Mouse (Mus musculus) heart, adult 2 months (tissue): ENCODE data around the gene Gan. TPM values are rescaled to one million over a fixed set of nuclear protein-coding genes. Genes with fewer than 3 reads are reported as not detected.

Experiments
- DNase-seq, 2 experiments: peaks; one replicate each; pipeline ENCODE4 v3.0.0; 2021
- H3K27ac ChIP-seq: fragments of 200-600 bp; 2 replicates; pipeline ENCODE4 v1.8.1; 2022
- H3K27me3 ChIP-seq: fragments of 200-500 bp; 2 replicates; pipeline ENCODE4 v1.6.1; 2012; ENCODE audit warnings: mild to moderate bottlenecking, low read length, inconsistent platforms, mixed read lengths; ENCODE audit not compliant: control insufficient read depth, insufficient read depth
- H3K36me3 ChIP-seq: fragments of 200-500 bp; 2 replicates; pipeline ENCODE4 v1.6.1; 2012; ENCODE audit warnings: low read length, inconsistent platforms; ENCODE audit not compliant: control insufficient read depth, insufficient read depth
- H3K4me1 ChIP-seq: fragments of 200-500 bp; 2 replicates; pipeline ENCODE4 v1.6.1; 2011; ENCODE audit warnings: low read length; ENCODE audit not compliant: control insufficient read depth, insufficient read depth
- H3K4me3 ChIP-seq: fragments of 200-600 bp; 2 replicates; pipeline ENCODE4 v1.8.1; 2022
- H3K79me2 ChIP-seq: fragments of 200-500 bp; replicated peaks from 2 replicates; pipeline ENCODE4 v1.6.1; 2012; ENCODE audit warnings: mild to moderate bottlenecking, inconsistent platforms, low read length, moderate library complexity, mixed read lengths; ENCODE audit not compliant: control insufficient read depth, insufficient read depth
- H3K9ac ChIP-seq: fragments of 200-500 bp; 2 replicates; pipeline ENCODE4 v1.6.1; 2012; ENCODE audit warnings: low read depth, mild to moderate bottlenecking, control low read depth, inconsistent platforms, low read length, mixed read lengths
- CTCF ChIP-seq: fragments of 200-600 bp; IDR thresholded peaks from 2 replicates; pipeline ENCODE4 v1.8.1; 2022; ENCODE audit warnings: antibody characterized with exemption, mild to moderate bottlenecking, moderate library complexity
- EP300 ChIP-seq: fragments of 200-500 bp; IDR thresholded peaks from 2 replicates; pipeline ENCODE4 v1.6.1; 2011; ENCODE audit warnings: low read depth, low read length, control low read depth; ENCODE audit not compliant: insufficient read depth
- POLR2A ChIP-seq: fragments of 200-500 bp; IDR thresholded peaks from 2 replicates; pipeline ENCODE4 v1.6.1; 2011; ENCODE audit warnings: mild to moderate bottlenecking, low read depth, low read length, control low read depth; ENCODE audit not compliant: insufficient read depth
- WGBS: fragments of 180-500 bp; shearing (Covaris S2); methylation state at CpG from one replicate; pipeline ENCODE4 v1.1.7; 2018; 5-methylcytosine and 5-hydroxymethylcytosine counted together
- intact Hi-C: fragments of 180-260 bp; cut with DNase I; formaldehyde crosslinking; loops from one replicate; pipeline ENCODE4 v1.15.1; 2025
- polyA plus RNA-seq: library from polyadenylated mRNA; depleted of rRNA; stranded (reverse); fragments of >200 nt; gene quantifications from 2 replicates; pipeline ENCODE4 v1.2.3, GENCODE M21; 2012
- total RNA-seq, 2 experiments: library from RNA; stranded (reverse); gene quantifications; 2 replicates each; pipeline ENCODE4 v1.2.3; 2021

Gan gene
- total and polyA plus RNA-seq, 3 experiments = 1.7 to 5.2 (median 4.2) TPM

- no peak for TF ChIP-seq CTCF
- Histone ChIP-seq H3K27me3 (no peaks in the 10 kb centered on the region), H3K4me3 (no peak overlapping the region), H3K36me3 (no peaks in the 10 kb centered on the region), H3K9ac (no peak overlapping the region), H3K79me2 (0 out of 2 replicates have a peak, but pooled peaks cover 1% of the 10 kb centered on the region), H3K27ac (no peak overlapping the region), H3K4me1 (peaks cover 16% of the 10 kb centered on the region)
- 66% methylated on average over 11 of the region's 11 CpGs for WGBS
- DNase-seq = no peak
- intact Hi-C loops = loop anchor here (2.0 to 10.0 kb wide), 3 partner anchors 38 to 105 kb away; no protein-coding TSS in a partner anchor
These were observed 101.6 kb downstream of the Gan start for GRCm38 (mm10) chr8:117259431-117260001.

- H3K9ac ChIP-seq = no peak overlapping the region
- H3K4me3 ChIP-seq = no peak overlapping the region
- WGBS = 48% methylated on average over 14 of the region's 14 CpGs
- H3K27ac ChIP-seq = no peak overlapping the region; the same call in 1 of the 2 replicates
- peaks cover 16% of the 10 kb centered on the region for H3K4me1 ChIP-seq
- no peaks in the 10 kb centered on the region for H3K36me3 ChIP-seq
- H3K27me3 ChIP-seq = no peaks in the 10 kb centered on the region
- 0 out of 2 replicates have a peak, but pooled peaks cover 2% of the 10 kb centered on the region for H3K79me2 ChIP-seq
- TF ChIP-seq POLR2A = no peak
- intact Hi-C loops = no loop called here
- no peak for DNase-seq
These were observed 102.4 kb downstream of the Gan start for GRCm38 (mm10) chr8:117260234-117260929.

- 53% methylated on average over 14 of the region's 14 CpGs for WGBS
- no peak overlapping the region for H3K4me3 ChIP-seq
- intact Hi-C loops = no loop called here
- no peaks in the 10 kb centered on the region for H3K36me3 ChIP-seq
- no peak for TF ChIP-seq POLR2A
- TF ChIP-seq CTCF = no peak
- no peak for TF ChIP-seq EP300
- H3K27ac ChIP-seq = no peak overlapping the region; the same call in none of the 2 replicates
- no peak overlapping the region for H3K9ac ChIP-seq
- H3K27me3 ChIP-seq = no peaks in the 10 kb centered on the region
- no peak for DNase-seq
- H3K4me1 ChIP-seq = peaks cover 16% of the 10 kb centered on the region
- H3K79me2 ChIP-seq = 0 out of 2 replicates have a peak, but pooled peaks cover 2% of the 10 kb centered on the region
These were observed 103.1 kb downstream of the Gan start for GRCm38 (mm10) chr8:117260930-117261475.

- H3K27me3 ChIP-seq = no peaks in the 10 kb centered on the region
- no peak for DNase-seq
- H3K27ac ChIP-seq = no peak overlapping the region
- H3K9ac ChIP-seq = no peak overlapping the region
- peaks cover 16% of the 10 kb centered on the region for H3K4me1 ChIP-seq
- TF ChIP-seq CTCF = no peak
- no peak for TF ChIP-seq EP300
- no peak for TF ChIP-seq POLR2A
- 0 out of 2 replicates have a peak, but pooled peaks cover 2% of the 10 kb centered on the region for H3K79me2 ChIP-seq
- intact Hi-C loops = no loop called here
- no peak overlapping the region for H3K4me3 ChIP-seq
- no peaks in the 10 kb centered on the region for H3K36me3 ChIP-seq
- WGBS = 63% methylated on average over 9 of the region's 9 CpGs
These were observed 103.8 kb downstream of the Gan start for GRCm38 (mm10) chr8:117261702-117262101.

- no peak overlapping the region for H3K9ac ChIP-seq
These were observed 104.8 kb downstream of the Gan start for GRCm38 (mm10) chr8:117262685-117263084.

GRCm38 (mm10) chr8:117263442-117263841 is 105.5 kb downstream of the Gan start:
- no peak for DNase-seq
- TF ChIP-seq CTCF (no peak), POLR2A (no peak), EP300 (no peak)
- Histone ChIP-seq H3K27ac (no peak overlapping the region), H3K4me1 (peaks cover 19% of the 10 kb centered on the region), H3K27me3 (no peaks in the 10 kb centered on the region), H3K4me3 (no peak overlapping the region), H3K79me2 (peaks cover 2% of the 10 kb centered on the region; the same call in 1 of the 2 replicates), H3K9ac (no peak overlapping the region), H3K36me3 (no peaks in the 10 kb centered on the region)
- 51% methylated on average over 6 of the region's 6 CpGs for WGBS
- intact Hi-C loops = no loop called here

More at GRCm38 (mm10) chr8:117262685-117263084, 104.8 kb downstream of the Gan start:
- no peak for DNase-seq
- 32% methylated on average over 8 of the region's 8 CpGs for WGBS
- TF ChIP-seq POLR2A (no peak), CTCF (no peak), EP300 (no peak)
- Histone ChIP-seq H3K27me3 (no peaks in the 10 kb centered on the region), H3K4me1 (peaks cover 18% of the 10 kb centered on the region), H3K36me3 (no peaks in the 10 kb centered on the region), H3K79me2 (peaks cover 2% of the 10 kb centered on the region; the same call in 1 of the 2 replicates), H3K27ac (no peak overlapping the region), H3K4me3 (no peak overlapping the region)
- intact Hi-C loops = no loop called here
